Mouse (Mus musculus) spleen, adult 2 months (tissue): ENCODE results near the gene Txn2. TPM values are rescaled to one million over a fixed set of nuclear protein-coding genes. Genes with fewer than 3 reads are reported as not detected.

Source experiments
- DNase-seq, 2 experiments: peaks; one replicate each; pipeline versions ENCODE4 v3.0.0 to v3.0.0-alpha.2; 2012 to 2021; ENCODE audit warnings: low spot score in 2 of 2, low read depth in 1 of 2
- H3K27ac ChIP-seq: fragments of 200-500 bp; 2 replicates; pipeline ENCODE4 v1.5.1; 2012; ENCODE audit warnings: low read length, inconsistent platforms; ENCODE audit not compliant: insufficient read depth
- H3K27me3 ChIP-seq: fragments of 200-500 bp; 2 replicates; pipeline ENCODE4 v1.6.1; 2012; ENCODE audit warnings: mild to moderate bottlenecking, moderate library complexity, low read length, inconsistent platforms; ENCODE audit not compliant: control insufficient read depth, insufficient read depth
- H3K36me3 ChIP-seq: fragments of 200-500 bp; 2 replicates; pipeline ENCODE4 v1.6.1; 2012; ENCODE audit warnings: mild to moderate bottlenecking, low read length, inconsistent platforms; ENCODE audit not compliant: control insufficient read depth, insufficient read depth
- H3K4me1 ChIP-seq: fragments of 200-500 bp; 2 replicates; pipeline ENCODE4 v1.6.1; 2011; ENCODE audit warnings: inconsistent platforms; ENCODE audit not compliant: control insufficient read depth, insufficient read depth, insufficient read length
- H3K4me3 ChIP-seq: fragments of 200-500 bp; 2 replicates; pipeline ENCODE4 v1.5.1; 2011; ENCODE audit warnings: mild to moderate bottlenecking, inconsistent platforms; ENCODE audit not compliant: insufficient read depth, insufficient read length; ENCODE audit errors: extremely low read depth
- CTCF ChIP-seq: fragments of 200-500 bp; IDR thresholded peaks from 2 replicates; pipeline ENCODE4 v1.5.1; 2011; ENCODE audit warnings: mild to moderate bottlenecking, inconsistent platforms; ENCODE audit not compliant: insufficient read depth, insufficient read length, insufficient replicate concordance; ENCODE audit errors: extremely low read depth
- POLR2A ChIP-seq: fragments of 200-500 bp; IDR thresholded peaks from 2 replicates; pipeline ENCODE4 v1.6.1; 2011; ENCODE audit warnings: low read depth, low read length, inconsistent platforms
- WGBS: fragments of 180-500 bp; shearing (Covaris S2); methylation state at CpG from one replicate; pipeline ENCODE4 v1.1.7; 2018; 5-methylcytosine and 5-hydroxymethylcytosine counted together
- polyA plus RNA-seq: library from polyadenylated mRNA; depleted of rRNA; stranded (reverse); fragments of >200 nt; gene quantifications from 2 replicates; pipeline ENCODE4 v1.2.3, GENCODE M21; 2012

The Txn2 gene
- polyA plus RNA-seq, 1 experiment, result 115 TPM

- no peak overlapping the region for H3K4me3 ChIP-seq
- peaks cover 5% of the 10 kb centered on the region; the same call in 1 of the 2 replicates for H3K4me1 ChIP-seq
- no peaks in the 10 kb centered on the region for H3K27me3 ChIP-seq
- 63% methylated on average over 2 of the region's 2 CpGs for WGBS
- DNase-seq, result no peak
- no peak for TF ChIP-seq CTCF
- no peak for TF ChIP-seq POLR2A
- no peak overlapping the region for H3K27ac ChIP-seq
- peaks cover 13% of the 10 kb centered on the region for H3K36me3 ChIP-seq
These were observed 25.6 kb upstream of the Txn2 start for GRCm38 (mm10) chr15:77954362-77954761.

- DNase-seq, result no peak
- H3K36me3 ChIP-seq, result peaks cover 5% of the 10 kb centered on the region; the same call in 1 of the 2 replicates
- 92% methylated on average over 3 of the region's 3 CpGs for WGBS
- H3K4me1 ChIP-seq, result peaks cover 5% of the 10 kb centered on the region; the same call in 1 of the 2 replicates
- TF ChIP-seq CTCF (no peak), POLR2A (no peak)
- H3K4me3 ChIP-seq, result no peak overlapping the region
- no peaks in the 10 kb centered on the region for H3K27me3 ChIP-seq
- H3K27ac ChIP-seq, result no peak overlapping the region
These were observed 24.1 kb upstream of the Txn2 start for GRCm38 (mm10) chr15:77952921-77953320.

GRCm38 (mm10) chr15:77949061-77949460 is 20.3 kb upstream of the Txn2 start:
- no peaks in the 10 kb centered on the region; the same call in 1 of the 2 replicates for H3K4me1 ChIP-seq
- no peak overlapping the region for H3K27ac ChIP-seq
- WGBS, result 83% methylated on average over 7 of the region's 7 CpGs
- peaks cover 5% of the 10 kb centered on the region; the same call in 1 of the 2 replicates for H3K36me3 ChIP-seq
- DNase-seq, result no peak
- H3K27me3 ChIP-seq, result no peaks in the 10 kb centered on the region
- TF ChIP-seq POLR2A (no peak), CTCF (no peak)
- no peak overlapping the region for H3K4me3 ChIP-seq

GRCm38 (mm10) chr15:77945711-77946110 is 16.9 kb upstream of the Txn2 start:
- no peaks in the 10 kb centered on the region; the same call in 1 of the 2 replicates for H3K4me1 ChIP-seq
- no peak for TF ChIP-seq POLR2A
- WGBS, result 36% methylated on average over 4 of the region's 4 CpGs
- DNase-seq, result no peak
- H3K36me3 ChIP-seq, result no peaks in the 10 kb centered on the region
- no peaks in the 10 kb centered on the region for H3K27me3 ChIP-seq
- H3K27ac ChIP-seq, result no peak overlapping the region
- H3K4me3 ChIP-seq, result no peak overlapping the region

- 75% methylated on average over 3 of the region's 3 CpGs for WGBS
- no peak for DNase-seq
- Histone ChIP-seq H3K27me3 (no peaks in the 10 kb centered on the region), H3K4me3 (no peak overlapping the region), H3K36me3 (no peaks in the 10 kb centered on the region), H3K27ac (no peak overlapping the region), H3K4me1 (no peaks in the 10 kb centered on the region; the same call in 1 of the 2 replicates)
- TF ChIP-seq POLR2A (no peak), CTCF (no peak)
These were observed 12.8 kb upstream of the Txn2 start for GRCm38 (mm10) chr15:77941563-77941962.

GRCm38 (mm10) chr15:77938516-77938915 is 9.7 kb upstream of the Txn2 start:
- Histone ChIP-seq H3K36me3 (no peaks in the 10 kb centered on the region), H3K4me3 (no peak overlapping the region), H3K27ac (no peak overlapping the region), H3K4me1 (peaks cover 3% of the 10 kb centered on the region; the same call in 1 of the 2 replicates), H3K27me3 (no peaks in the 10 kb centered on the region)
- no peak for DNase-seq
- 47% methylated on average over 5 of the region's 5 CpGs for WGBS
- TF ChIP-seq POLR2A, result no peak

- Histone ChIP-seq H3K4me3 (no peak overlapping the region), H3K4me1 (peaks cover 8% of the 10 kb centered on the region; the same call in 1 of the 2 replicates), H3K36me3 (no peaks in the 10 kb centered on the region), H3K27me3 (no peaks in the 10 kb centered on the region), H3K27ac (no peak overlapping the region)
- WGBS, result 92% methylated on average over 14 of the region's 14 CpGs
- DNase-seq, result no peak
- TF ChIP-seq CTCF (no peak), POLR2A (no peak)
These were observed 7.0 kb upstream of the Txn2 start for GRCm38 (mm10) chr15:77935673-77936375.
